Mouse (Mus musculus) kidney, embryonic 14.5 days (tissue): ENCODE measurements around the gene Ush1g. TPM values are rescaled to one million over a fixed set of nuclear protein-coding genes. Genes with fewer than 3 reads are reported as not detected.

Experiments used
- ATAC-seq: fragments of 200-750 bp; cut with Nextera tagmentation; 2 replicates; pipeline ENCODE4 v1.8.0; 2017; ENCODE audit warnings: moderate number of reproducible peaks, mild to moderate bottlenecking, moderate TSS enrichment, moderate library complexity; ENCODE audit not compliant: low FRiP score, low TSS enrichment
- H3K27ac ChIP-seq: fragments of 300-500 bp; sonication (generic); 2 replicates; pipeline ENCODE4 v1.5.1; 2014; ENCODE audit warnings: low read depth, mild to moderate bottlenecking, low read length, moderate library complexity, mixed read lengths
- H3K27me3 ChIP-seq: fragments of 300-500 bp; sonication (generic); 2 replicates; pipeline ENCODE4 v1.6.1; 2014; ENCODE audit warnings: mild to moderate bottlenecking, low read length; ENCODE audit not compliant: control insufficient read depth, insufficient read depth
- H3K36me3 ChIP-seq: fragments of 300-500 bp; sonication (generic); 2 replicates; pipeline ENCODE4 v1.6.1; 2014; ENCODE audit warnings: low read length, mixed read lengths; ENCODE audit not compliant: control insufficient read depth, insufficient read depth
- H3K4me1 ChIP-seq: fragments of 300-500 bp; sonication (generic); 2 replicates; pipeline ENCODE4 v1.6.1; 2014; ENCODE audit warnings: low read length, mixed read lengths; ENCODE audit not compliant: control insufficient read depth, insufficient read depth
- H3K4me2 ChIP-seq: fragments of 300-500 bp; sonication (generic); replicated peaks from 2 replicates; pipeline ENCODE4 v1.6.1; 2014; ENCODE audit warnings: low read depth, mild to moderate bottlenecking, low read length
- H3K4me3 ChIP-seq: fragments of 300-500 bp; sonication (generic); 2 replicates; pipeline ENCODE4 v1.5.1; 2014; ENCODE audit warnings: mild to moderate bottlenecking, low read length
- H3K9ac ChIP-seq: fragments of 300-500 bp; sonication (generic); 2 replicates; pipeline ENCODE4 v1.6.1; 2014; ENCODE audit warnings: low read depth, mild to moderate bottlenecking, low read length, moderate library complexity
- H3K9me3 ChIP-seq: fragments of 300-500 bp; sonication (generic); 2 replicates; pipeline ENCODE4 v1.6.1; 2016; ENCODE audit warnings: low read length; ENCODE audit not compliant: control insufficient read depth
- WGBS: fragments of 180-500 bp; shearing (Covaris S2); extraction: QIAGEN DNeasy Blood & Tissue Kit; methylation state at CpG from one replicate; pipeline ENCODE4 v1.1.7; 2014; 5-methylcytosine and 5-hydroxymethylcytosine counted together
- polyA plus RNA-seq: library from polyadenylated mRNA; unstranded; fragments of >200 nt; fragmentation: Nextera tagmentation; extraction: Ambion mirVana; gene quantifications from 2 replicates; pipeline ENCODE4 v1.2.1, GENCODE M21; 2014

Ush1g gene
- polyA plus RNA-seq, 1 experiment from 2014 or later = not detected

DNA sequence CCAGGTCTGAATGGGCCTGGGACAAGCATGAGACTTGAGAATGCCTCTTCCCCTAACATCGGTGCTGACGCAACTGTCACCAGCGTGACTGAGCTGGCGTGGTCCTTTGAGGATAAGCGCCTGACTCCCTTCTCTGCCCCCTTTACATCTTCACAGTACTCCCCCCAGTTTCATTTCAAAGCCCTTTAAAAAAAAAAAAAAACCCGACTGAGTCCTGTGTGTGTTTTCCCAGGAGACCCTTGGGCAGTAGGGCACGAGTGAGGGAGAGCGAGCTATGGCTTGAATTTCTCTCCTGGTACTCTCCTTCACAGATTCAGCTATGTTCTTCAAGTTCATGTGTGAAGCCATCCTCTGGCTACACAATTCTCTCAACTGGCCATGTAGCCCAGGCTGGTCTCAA, 23.7 kb downstream of the Ush1g start:
- Histone ChIP-seq H3K36me3 (no peaks in the 10 kb centered on the region), H3K27me3 (peaks cover 18% of the 10 kb centered on the region), H3K9me3 (no peaks in the 10 kb centered on the region), H3K4me1 (no peaks in the 10 kb centered on the region), H3K27ac (no peak overlapping the region), H3K4me2 (no peak overlapping the region), H3K4me3 (no peak overlapping the region), H3K9ac (no peak overlapping the region)
- no peak for ATAC-seq
- 63% methylated on average over 8 of the region's 8 CpGs for WGBS

DNA sequence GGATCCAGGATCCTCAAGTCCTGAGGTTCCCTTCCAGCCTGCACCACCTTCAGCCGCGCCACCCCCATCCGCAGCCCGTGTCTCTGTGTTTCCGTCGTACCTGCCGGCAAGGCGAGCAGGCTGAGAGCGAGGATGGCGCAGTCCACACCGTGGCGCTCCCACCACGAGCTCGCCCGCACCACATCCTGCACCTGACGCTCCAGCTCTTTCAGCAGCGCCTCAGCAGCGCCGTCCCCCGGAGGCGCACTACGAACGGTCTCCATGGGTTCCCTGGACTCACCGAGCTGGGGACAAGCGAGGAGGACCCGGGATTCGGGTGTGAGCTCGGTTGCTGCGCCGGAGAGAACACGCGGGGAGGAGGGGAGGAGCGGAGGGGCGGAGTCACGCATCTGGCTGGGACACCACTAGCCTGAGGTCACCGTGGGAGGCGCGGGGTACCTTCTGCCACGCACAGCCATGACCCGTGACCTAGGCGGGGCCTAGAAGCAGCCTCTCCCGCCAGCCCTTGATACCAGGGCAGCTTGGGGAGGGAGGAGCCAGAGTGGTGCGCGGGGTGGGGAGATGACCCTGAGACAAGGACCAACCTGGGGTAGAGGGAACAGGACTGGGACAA, 24.5 kb downstream of the Ush1g start, which contains the start of gene Fads6:
Gene Fads6, minus strand, starts transcription at position 450 of the 613 bp plus-strand sequence.
- Histone ChIP-seq H3K4me2 (peak within 1 kb of the TSS; percentile 87), H3K9ac (peak within 1 kb of the TSS; percentile 55), H3K27me3 (peaks cover 18% of the 10 kb centered on the region), H3K9me3 (no peaks in the 10 kb centered on the region), H3K4me3 (peak within 1 kb of the TSS; percentile 44), H3K27ac (no peak within 1 kb of the TSS), H3K36me3 (no peaks in the 10 kb centered on the region), H3K4me1 (no peaks in the 10 kb centered on the region)
- peak; percentile 83 for ATAC-seq
- WGBS = under 1% methylated on average over 43 of the region's 44 CpGs

DNA sequence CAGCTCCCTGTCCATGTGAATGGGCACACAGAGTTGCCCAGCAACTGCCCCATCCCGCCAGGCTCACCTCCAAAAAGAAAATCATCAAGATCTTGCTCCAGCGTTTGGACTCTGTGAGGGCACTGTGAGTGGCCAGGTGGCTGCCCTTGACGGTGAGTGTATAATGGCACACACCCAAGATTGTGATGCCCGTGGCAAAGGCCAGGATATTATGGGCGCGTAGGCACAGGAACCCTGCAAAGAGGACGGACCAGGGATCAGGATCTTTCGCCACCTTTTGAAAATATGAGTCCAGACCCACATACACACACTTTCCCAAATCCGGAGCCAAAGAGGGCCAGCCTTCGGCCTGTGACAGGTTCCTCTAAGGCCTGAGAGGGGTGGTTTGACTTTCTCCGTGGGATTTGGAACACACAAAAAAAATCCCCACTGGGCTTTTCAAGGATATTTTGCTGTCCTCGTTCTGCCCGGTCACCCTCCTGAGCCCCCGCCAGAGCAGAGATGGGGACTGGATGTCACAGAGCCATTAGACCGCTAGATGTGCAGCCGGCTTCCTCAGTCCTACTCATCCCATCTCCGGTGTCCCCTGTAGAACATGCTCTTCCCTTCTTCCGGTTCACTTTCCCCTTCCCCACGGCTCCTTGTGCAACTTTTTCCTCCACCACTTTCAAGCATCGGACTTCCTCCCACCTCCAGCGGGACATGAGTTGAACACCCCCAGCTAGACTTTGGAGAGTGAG, 25.2 kb downstream of the Ush1g start:
- Histone ChIP-seq H3K9me3 (no peaks in the 10 kb centered on the region), H3K9ac (0 out of 2 replicates have a peak overlapping the region, but pooled peaks have one; percentile 55), H3K4me3 (peak overlapping the region; percentile 44), H3K4me2 (peak overlapping the region; percentile 87), H3K27me3 (peaks cover 18% of the 10 kb centered on the region), H3K4me1 (no peaks in the 10 kb centered on the region), H3K27ac (no peak overlapping the region), H3K36me3 (no peaks in the 10 kb centered on the region)
- WGBS = 50% methylated on average over 21 of the region's 21 CpGs
- no peak for ATAC-seq

- no peak overlapping the region for H3K4me2 ChIP-seq
- no peaks in the 10 kb centered on the region for H3K9me3 ChIP-seq
- peaks cover 18% of the 10 kb centered on the region for H3K27me3 ChIP-seq
- H3K27ac ChIP-seq = no peak overlapping the region
- H3K9ac ChIP-seq = no peak overlapping the region
- no peak for ATAC-seq
- H3K4me1 ChIP-seq = no peaks in the 10 kb centered on the region
- 81% methylated on average over 11 of the region's 11 CpGs for WGBS
- H3K36me3 ChIP-seq = no peaks in the 10 kb centered on the region
- H3K4me3 ChIP-seq = no peak overlapping the region
These were observed 25.9 kb downstream of the Ush1g start for GRCm38 (mm10) chr11:115295939-115296338.

DNA sequence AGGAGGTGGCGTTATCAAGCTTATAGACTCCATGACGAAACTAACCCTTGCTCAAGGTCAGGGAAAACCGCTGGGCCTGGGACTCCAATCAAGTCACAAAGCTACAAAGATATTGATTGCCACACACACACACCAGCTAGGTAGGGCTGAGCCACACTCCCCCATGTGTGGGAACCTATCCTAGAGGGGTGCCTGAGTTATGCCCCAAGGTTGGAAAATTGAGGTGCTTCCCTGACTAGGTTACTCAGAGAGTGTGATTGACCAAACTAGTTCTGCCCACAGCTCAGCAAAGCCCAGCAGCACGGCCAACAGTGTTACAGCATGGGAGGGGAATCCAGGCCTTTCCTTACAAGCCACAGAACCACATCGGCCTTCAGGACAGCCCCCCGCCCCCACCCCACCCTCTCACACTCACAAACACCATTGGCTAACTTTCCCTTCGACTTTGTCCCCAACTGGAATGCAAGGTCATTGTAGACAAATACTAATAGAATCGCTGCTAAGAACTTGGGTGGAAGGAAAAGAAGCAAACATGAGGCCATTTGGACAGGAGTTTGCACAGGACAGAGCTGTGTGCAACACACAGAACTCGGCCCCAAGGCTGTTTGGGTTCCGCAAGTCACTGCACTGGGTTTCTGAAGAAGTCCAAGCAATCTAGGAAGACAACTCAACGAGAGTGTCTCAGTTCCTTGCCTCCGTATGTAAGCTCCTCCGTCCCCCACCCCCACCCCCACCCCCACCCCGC, 29.0 kb downstream of the Ush1g start:
- no peaks in the 10 kb centered on the region for H3K4me1 ChIP-seq
- no peak overlapping the region for H3K9ac ChIP-seq
- no peak for ATAC-seq
- WGBS = 67% methylated on average over 14 of the region's 14 CpGs
- no peak overlapping the region for H3K4me3 ChIP-seq
- no peaks in the 10 kb centered on the region for H3K9me3 ChIP-seq
- no peak overlapping the region for H3K4me2 ChIP-seq
- H3K36me3 ChIP-seq = no peaks in the 10 kb centered on the region
- H3K27me3 ChIP-seq = peaks cover 12% of the 10 kb centered on the region
- no peak overlapping the region for H3K27ac ChIP-seq

DNA sequence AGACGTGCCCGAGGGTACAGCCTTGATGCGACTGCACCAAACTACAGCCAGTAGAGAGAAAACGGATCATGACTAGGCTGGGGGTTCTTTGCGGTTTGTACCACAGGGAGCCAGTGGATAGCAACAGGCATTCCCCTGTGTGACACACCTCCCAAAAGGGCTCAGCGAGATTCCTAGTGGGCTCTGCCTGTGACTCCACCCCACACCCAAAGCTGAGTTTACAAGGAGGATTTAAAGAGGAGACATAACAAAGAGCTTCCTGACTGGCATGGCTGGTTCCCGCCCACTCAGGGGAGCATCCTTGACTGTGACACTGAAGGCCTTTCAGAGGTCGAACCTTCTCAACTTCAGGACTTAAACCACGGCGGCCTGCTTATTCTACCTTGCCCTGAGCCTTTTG, 30.3 kb downstream of the Ush1g start:
- H3K9me3 ChIP-seq = no peaks in the 10 kb centered on the region

DNA sequence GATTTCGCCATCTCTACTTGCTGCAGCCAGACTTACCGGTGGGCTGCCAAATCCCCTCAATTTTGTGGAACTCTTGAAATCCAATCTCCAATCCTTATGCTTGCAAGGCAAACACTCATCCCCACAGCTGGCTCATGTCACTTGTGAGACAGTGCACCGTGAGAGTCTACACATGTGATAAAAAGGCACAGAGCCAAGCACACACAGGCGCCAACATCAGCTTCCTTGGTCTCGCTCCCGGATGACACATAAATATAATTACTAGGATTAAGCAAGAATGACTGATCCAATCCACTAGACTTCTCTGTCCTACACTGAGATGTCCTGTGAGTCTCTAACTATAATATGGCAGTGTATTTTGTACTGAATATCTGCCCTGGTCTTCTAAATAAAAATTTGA, 30.9 kb downstream of the Ush1g start:
- Histone ChIP-seq H3K4me2 (no peak overlapping the region), H3K27ac (no peak overlapping the region), H3K9me3 (no peaks in the 10 kb centered on the region), H3K4me3 (no peak overlapping the region), H3K4me1 (no peaks in the 10 kb centered on the region), H3K36me3 (no peaks in the 10 kb centered on the region), H3K9ac (no peak overlapping the region), H3K27me3 (no peaks in the 10 kb centered on the region)
- WGBS = 55% methylated on average over 6 of the region's 6 CpGs
- no peak for ATAC-seq

More for the DNA sequence above, 30.3 kb downstream of the Ush1g start:
- Histone ChIP-seq H3K27me3 (no peaks in the 10 kb centered on the region), H3K4me1 (no peaks in the 10 kb centered on the region), H3K36me3 (no peaks in the 10 kb centered on the region), H3K4me2 (no peak overlapping the region), H3K4me3 (no peak overlapping the region), H3K27ac (no peak overlapping the region), H3K9ac (no peak overlapping the region)
- WGBS = 77% methylated on average over 10 of the region's 10 CpGs
- no peak for ATAC-seq

GRCm38 (mm10) chr11:115290314-115290713, 31.5 kb downstream of the Ush1g start:
- Histone ChIP-seq H3K9me3 (no peaks in the 10 kb centered on the region), H3K27me3 (no peaks in the 10 kb centered on the region), H3K27ac (no peak overlapping the region), H3K36me3 (no peaks in the 10 kb centered on the region), H3K4me1 (no peaks in the 10 kb centered on the region), H3K9ac (no peak overlapping the region), H3K4me2 (no peak overlapping the region), H3K4me3 (no peak overlapping the region)
- 94% methylated on average over 1 of the region's 1 CpGs for WGBS
- ATAC-seq = no peak

DNA sequence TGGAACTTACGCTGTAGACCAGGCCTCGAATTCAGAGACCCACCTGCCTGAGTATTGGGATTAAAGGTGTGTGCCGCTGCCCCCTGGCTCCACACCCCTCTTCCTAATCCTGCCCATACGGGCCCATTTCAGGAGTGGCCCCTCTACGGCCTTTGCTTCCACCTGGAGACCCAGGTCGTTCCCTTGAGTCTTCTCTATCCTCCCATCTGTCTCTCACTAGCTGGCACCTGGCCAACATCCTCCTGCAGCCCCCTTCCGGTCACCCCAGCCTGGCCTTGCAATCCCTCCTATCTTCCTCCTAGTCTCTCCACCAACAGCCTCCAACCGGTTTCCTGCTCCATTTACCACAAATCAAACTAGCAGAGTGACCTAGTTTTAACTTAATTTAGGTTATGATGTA, 32.0 kb downstream of the Ush1g start:
- ATAC-seq = no peak
- no peak overlapping the region for H3K4me3 ChIP-seq
- 68% methylated on average over 8 of the region's 8 CpGs for WGBS

More for the DNA sequence above, 32.0 kb downstream of the Ush1g start:
- no peaks in the 10 kb centered on the region for H3K27me3 ChIP-seq
- H3K9ac ChIP-seq = peak overlapping the region; percentile 18; the same call in 1 of the 2 replicates
- no peak overlapping the region for H3K27ac ChIP-seq
- no peaks in the 10 kb centered on the region for H3K4me1 ChIP-seq
- no peak overlapping the region for H3K4me2 ChIP-seq
- H3K36me3 ChIP-seq = no peaks in the 10 kb centered on the region
- no peaks in the 10 kb centered on the region for H3K9me3 ChIP-seq
